Mouse (Mus musculus) ES-Bruce4 (cell line): ENCODE results near the gene Upb1.

Source experiments
- CTCF ChIP-seq: IDR thresholded peaks from one replicate; pipeline ENCODE4 v1.8.1; 2011; ENCODE audit warnings: low read depth, low read length
- POLR2A ChIP-seq: IDR thresholded peaks from one replicate; pipeline ENCODE4 v1.8.1; 2011; ENCODE audit warnings: low read length; ENCODE audit not compliant: insufficient read depth

DNA sequence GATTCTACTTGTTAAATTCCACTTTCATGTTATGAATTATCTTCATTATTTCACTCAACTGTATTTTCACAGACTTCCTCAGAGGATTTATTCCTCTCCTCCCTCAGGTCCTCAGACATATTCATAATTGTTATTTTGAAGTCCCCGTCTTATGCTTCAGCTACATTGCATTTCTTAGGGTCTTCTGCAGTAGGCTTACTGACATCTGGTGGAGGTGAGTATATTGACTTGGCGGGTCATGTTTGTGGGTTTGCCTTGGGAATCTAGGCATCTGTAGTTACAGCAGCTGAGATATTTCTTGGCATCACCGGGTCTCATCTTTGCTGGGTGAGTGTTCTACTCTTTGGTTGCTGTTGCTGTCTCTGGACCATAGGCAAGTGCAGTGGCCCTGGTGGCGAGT is at the start of gene Upb1:
- TF ChIP-seq POLR2A (no peak), CTCF (no peak)
